Mouse (Mus musculus): Measurements from ENCODE around the gene Pstk. TPM values are rescaled to one million over a fixed set of nuclear protein-coding genes. Genes with fewer than 3 reads are reported as not detected.
"Not testable (repeated sequence)": the region's sequence is repeated elsewhere in the genome, so short reads cannot be mapped to it uniquely, and the experiment has no call there.

The Pstk gene
- polyA plus RNA-seq, 1 experiment = 64.7 TPM

- no peak overlapping the region for H3K9ac ChIP-seq (ENCODE audit: low read depth, poor library complexity, severe bottlenecking)
Observed at GRCm38 (mm10) chr7:131364131-131364530, 6.8 kb upstream of the Pstk start.

GRCm38 (mm10) chr7:131371470-131371860 is 524 bp downstream of the Pstk start:
- no peak for TF ChIP-seq EP300 (IDR thresholded peaks at IDR 0.05; ENCODE audit: insufficient read depth, low read depth, low read length)
- TF ChIP-seq POLR2A (IDR thresholded peaks at IDR 0.05; ENCODE audit: insufficient read depth, low read length) = no peak
- no peak for TF ChIP-seq CTCF (IDR thresholded peaks at IDR 0.05; ENCODE audit: low read depth, low read length)

More at GRCm38 (mm10) chr7:131364131-131364530, 6.8 kb upstream of the Pstk start:
- no peak overlapping the region for H3K4me3 ChIP-seq (ENCODE audit: low read depth, low read length)
- no peaks in the 10 kb centered on the region for H3K36me3 ChIP-seq (ENCODE audit: control insufficient read depth, insufficient read depth, low read length, poor library complexity, severe bottlenecking)
- no peaks in the 10 kb centered on the region for H3K4me1 ChIP-seq (ENCODE audit: control insufficient read depth, insufficient read depth, low read length)
- H3K27ac ChIP-seq (ENCODE audit: insufficient read depth, low read length) = no peak overlapping the region
- TF ChIP-seq POLR2A (IDR thresholded peaks at IDR 0.05; ENCODE audit: insufficient read depth, low read length) = no peak
- TF ChIP-seq EP300 (IDR thresholded peaks at IDR 0.05; ENCODE audit: insufficient read depth, low read depth, low read length) = no peak
- TF ChIP-seq CTCF (IDR thresholded peaks at IDR 0.05; ENCODE audit: low read depth, low read length) = no peak
- H3K27me3 ChIP-seq (ENCODE audit: control insufficient read depth, insufficient read depth, low read length, poor library complexity, severe bottlenecking) = no peaks in the 10 kb centered on the region
- no peaks in the 10 kb centered on the region for H3K9me3 ChIP-seq (replicated peaks; ENCODE audit: control insufficient read depth, insufficient read depth, low read length, poor library complexity, severe bottlenecking)

GRCm38 (mm10) chr7:131371880-131372651 is 1.1 kb downstream of the Pstk start:
- H3K4me3 ChIP-seq (ENCODE audit: low read depth, low read length) = 0 out of 2 replicates have a peak overlapping the region, but pooled peaks have one; percentile 5
- no peaks in the 10 kb centered on the region for H3K9me3 ChIP-seq (replicated peaks; ENCODE audit: control insufficient read depth, insufficient read depth, low read length, poor library complexity, severe bottlenecking)
- no peak overlapping the region for H3K27ac ChIP-seq (ENCODE audit: insufficient read depth, low read length)
- H3K9ac ChIP-seq (ENCODE audit: low read depth, poor library complexity, severe bottlenecking) = peak overlapping the region; percentile 88
- no peaks in the 10 kb centered on the region for H3K4me1 ChIP-seq (ENCODE audit: control insufficient read depth, insufficient read depth, low read length)
- H3K27me3 ChIP-seq (ENCODE audit: control insufficient read depth, insufficient read depth, low read length, poor library complexity, severe bottlenecking) = no peaks in the 10 kb centered on the region; the same call in 1 of the 2 replicates
- peaks cover 6% of the 10 kb centered on the region for H3K36me3 ChIP-seq (ENCODE audit: control insufficient read depth, insufficient read depth, low read length, poor library complexity, severe bottlenecking)
- TF ChIP-seq POLR2A (IDR thresholded peaks at IDR 0.05; ENCODE audit: insufficient read depth, low read length) (no peak), EP300 (IDR thresholded peaks at IDR 0.05; ENCODE audit: insufficient read depth, low read depth, low read length) (no peak), CTCF (IDR thresholded peaks at IDR 0.05; ENCODE audit: low read depth, low read length) (no peak)

More at GRCm38 (mm10) chr7:131371470-131371860, 524 bp downstream of the Pstk start:
- no peaks in the 10 kb centered on the region; the same call in 1 of the 2 replicates for H3K27me3 ChIP-seq (ENCODE audit: control insufficient read depth, insufficient read depth, low read length, poor library complexity, severe bottlenecking)
- no peaks in the 10 kb centered on the region for H3K9me3 ChIP-seq (replicated peaks; ENCODE audit: control insufficient read depth, insufficient read depth, low read length, poor library complexity, severe bottlenecking)
- H3K4me3 ChIP-seq (ENCODE audit: low read depth, low read length) = peak overlapping the region; percentile 86
- no peak overlapping the region for H3K27ac ChIP-seq (ENCODE audit: insufficient read depth, low read length)
- H3K4me1 ChIP-seq (ENCODE audit: control insufficient read depth, insufficient read depth, low read length) = no peaks in the 10 kb centered on the region
- H3K36me3 ChIP-seq (ENCODE audit: control insufficient read depth, insufficient read depth, low read length, poor library complexity, severe bottlenecking) = peaks cover 6% of the 10 kb centered on the region
- H3K9ac ChIP-seq (ENCODE audit: low read depth, poor library complexity, severe bottlenecking) = peak overlapping the region; percentile 88

GRCm38 (mm10) chr7:131391761-131392160 is 20.8 kb downstream of the Pstk start:
- H3K4me3 ChIP-seq (ENCODE audit: low read depth, low read length); H3K9ac ChIP-seq (ENCODE audit: low read depth, poor library complexity, severe bottlenecking); H3K36me3 ChIP-seq (ENCODE audit: control insufficient read depth, insufficient read depth, low read length, poor library complexity, severe bottlenecking); H3K27ac ChIP-seq (ENCODE audit: insufficient read depth, low read length); H3K9me3 ChIP-seq (replicated peaks; ENCODE audit: control insufficient read depth, insufficient read depth, low read length, poor library complexity, severe bottlenecking); H3K27me3 ChIP-seq (ENCODE audit: control insufficient read depth, insufficient read depth, low read length, poor library complexity, severe bottlenecking); H3K4me1 ChIP-seq (ENCODE audit: control insufficient read depth, insufficient read depth, low read length): not testable (repeated sequence)

- Histone ChIP-seq H3K4me3 (ENCODE audit: low read depth, low read length) (peak overlapping the region; percentile 86), H3K9me3 (replicated peaks; ENCODE audit: control insufficient read depth, insufficient read depth, low read length, poor library complexity, severe bottlenecking) (no peaks in the 10 kb centered on the region), H3K9ac (ENCODE audit: low read depth, poor library complexity, severe bottlenecking) (peak overlapping the region; percentile 75), H3K27ac (ENCODE audit: insufficient read depth, low read length) (no peak overlapping the region), H3K27me3 (ENCODE audit: control insufficient read depth, insufficient read depth, low read length, poor library complexity, severe bottlenecking) (no peaks in the 10 kb centered on the region), H3K4me1 (ENCODE audit: control insufficient read depth, insufficient read depth, low read length) (no peaks in the 10 kb centered on the region), H3K36me3 (ENCODE audit: control insufficient read depth, insufficient read depth, low read length, poor library complexity, severe bottlenecking) (no peaks in the 10 kb centered on the region)
- TF ChIP-seq CTCF (IDR thresholded peaks at IDR 0.05; ENCODE audit: low read depth, low read length) (no peak), POLR2A (IDR thresholded peaks at IDR 0.05; ENCODE audit: insufficient read depth, low read length) (no peak), EP300 (IDR thresholded peaks at IDR 0.05; ENCODE audit: insufficient read depth, low read depth, low read length) (no peak)
Observed at GRCm38 (mm10) chr7:131409321-131409987, 38.5 kb downstream of the Pstk start.

- H3K9ac ChIP-seq (ENCODE audit: low read depth, poor library complexity, severe bottlenecking) = peak overlapping the region; percentile 75
- H3K4me1 ChIP-seq (ENCODE audit: control insufficient read depth, insufficient read depth, low read length) = no peaks in the 10 kb centered on the region
- no peak for TF ChIP-seq POLR2A (IDR thresholded peaks at IDR 0.05; ENCODE audit: insufficient read depth, low read length)
- no peak for TF ChIP-seq CTCF (IDR thresholded peaks at IDR 0.05; ENCODE audit: low read depth, low read length)
- no peak for TF ChIP-seq EP300 (IDR thresholded peaks at IDR 0.05; ENCODE audit: insufficient read depth, low read depth, low read length)
- H3K27me3 ChIP-seq (ENCODE audit: control insufficient read depth, insufficient read depth, low read length, poor library complexity, severe bottlenecking) = no peaks in the 10 kb centered on the region
- H3K36me3 ChIP-seq (ENCODE audit: control insufficient read depth, insufficient read depth, low read length, poor library complexity, severe bottlenecking) = no peaks in the 10 kb centered on the region
- H3K27ac ChIP-seq (ENCODE audit: insufficient read depth, low read length) = no peak overlapping the region
- H3K9me3 ChIP-seq (replicated peaks; ENCODE audit: control insufficient read depth, insufficient read depth, low read length, poor library complexity, severe bottlenecking) = no peaks in the 10 kb centered on the region
- peak overlapping the region; percentile 86 for H3K4me3 ChIP-seq (ENCODE audit: low read depth, low read length)
Observed at GRCm38 (mm10) chr7:131409988-131410385, 39.0 kb downstream of the Pstk start.

Measured in ES-Bruce4 (cell line).